7 mouse cellular contexts compared by ENCODE assay signal in genomic region chr19:4000949-4001525, GRCm38 (mm10). TPM values are rescaled to one million over a fixed set of nuclear protein-coding genes. Genes with fewer than 3 reads are reported as not detected.
DNase-seq lines count a peak whose midpoint lies in the region; ATAC-seq and TF ChIP-seq lines count a peak whose summit lies in the region.

No protein-coding gene starts in this region.

- no peaks in the 10 kb centered on the region; the same call in 1 of the 2 replicates for H3K36me3 ChIP-seq in testis, adult 2 months (ENCODE audit: control insufficient read depth, insufficient read depth, low read length)
- H3K36me3 ChIP-seq in forebrain, embryonic 10.5 days (replicated peaks) = peaks cover 15% of the 10 kb centered on the region
- no peaks in the 10 kb centered on the region for H3K36me3 ChIP-seq in stomach, embryonic 15.5 days

- no peak overlapping the region for H3K27ac ChIP-seq in testis, adult 2 months (ENCODE audit: control insufficient read depth, insufficient read depth, low read depth, low read length)
- H3K27ac ChIP-seq in forebrain, embryonic 10.5 days = peak overlapping the region; percentile 95
- H3K27ac ChIP-seq in stomach, embryonic 15.5 days = peak overlapping the region; percentile 99

- peak overlapping the region; percentile 84 for H3K4me2 ChIP-seq in stomach, embryonic 15.5 days

- 20% methylated on average over 17 of the region's 17 CpGs for WGBS in forebrain, embryonic 10.5 days
- 18% methylated on average over 17 of the region's 17 CpGs for WGBS in stomach, embryonic 15.5 days

- no peak for TF ChIP-seq CTCF in testis, adult 2 months (IDR thresholded peaks at IDR 0.05; ENCODE audit: control insufficient read depth, insufficient read depth, insufficient replicate concordance, low read depth, low read length)

- ATAC-seq in stomach, embryonic 15.5 days (ENCODE audit: insufficient read depth, low FRiP score, low read depth) = no peak

- H3K9ac ChIP-seq in stomach, embryonic 15.5 days = peak overlapping the region; percentile 73

- TF ChIP-seq POLR2A in testis, adult 2 months (IDR thresholded peaks at IDR 0.05; ENCODE audit: control insufficient read depth, low read depth, low read length) = no peak

- H3K9me3 ChIP-seq in forebrain, embryonic 10.5 days = no peaks in the 10 kb centered on the region
- H3K9me3 ChIP-seq in stomach, embryonic 15.5 days = no peaks in the 10 kb centered on the region

- peaks cover 19% of the 10 kb centered on the region for H3K4me1 ChIP-seq in testis, adult 2 months (ENCODE audit: control insufficient read depth, insufficient read depth, low read length)
- H3K4me1 ChIP-seq in forebrain, embryonic 10.5 days = peaks cover 30% of the 10 kb centered on the region
- peaks cover 19% of the 10 kb centered on the region for H3K4me1 ChIP-seq in stomach, embryonic 15.5 days

- H3K27me3 ChIP-seq in testis, adult 2 months (ENCODE audit: control insufficient read depth, insufficient read depth, low read length) = no peaks in the 10 kb centered on the region
- 0 out of 2 replicates have a peak, but pooled peaks cover 3% of the 10 kb centered on the region for H3K27me3 ChIP-seq in forebrain, embryonic 10.5 days (ENCODE audit: poor library complexity, severe bottlenecking)
- H3K27me3 ChIP-seq in stomach, embryonic 15.5 days (replicated peaks) = no peaks in the 10 kb centered on the region

- peak overlapping the region; percentile 94 for H3K4me3 ChIP-seq in testis, adult 2 months (ENCODE audit: control insufficient read depth, low read depth, low read length)
- peak overlapping the region; percentile 81 for H3K4me3 ChIP-seq in forebrain, embryonic 10.5 days
- H3K4me3 ChIP-seq in stomach, embryonic 15.5 days (replicated peaks) = peak overlapping the region; percentile 82

- no peak for DNase-seq in testis, postnatal 10 days (ENCODE audit: low spot score)
- DNase-seq in forebrain, embryonic 10.5 days (ENCODE audit: extremely low spot score, low spot score) = peak; percentile 29
- peak; percentile 31 for DNase-seq in liver
- no peak for DNase-seq in left cerebral cortex, adult 9 months (ENCODE audit: low spot score in 2 of 2)
- DNase-seq in c-Kit-positive CD71-positive TER-119-positive erythroid progenitor cells, embryonic 14.5 days (ENCODE audit: low spot score) = no peak

RNA-seq across cellular contexts. Expression of gene Gm49405, which starts 0.6 kb away (rescaled TPM):
- 0.48 TPM in 2 replicates for polyA plus RNA-seq in testis, adult 2 months (2012; rRNA removed)
- 2.8 and 3.5 TPM in 2 replicates for polyA plus RNA-seq in forebrain, embryonic 10.5 days (2016; fragmentation: Nextera tagmentation; extraction: Ambion mirVana)
- polyA plus RNA-seq in stomach, embryonic 15.5 days (2015; fragmentation: Nextera tagmentation; extraction: Ambion mirVana) = 3.5 and 3.8 TPM in 2 replicates

RNA-seq across cellular contexts. Expression of gene Nudt8, which starts 0.7 kb away (rescaled TPM):
- polyA plus RNA-seq in testis, adult 2 months (2012; rRNA removed) = 0.99 and 2.4 TPM in 2 replicates
- 24.8 and 30.4 TPM in 2 replicates for polyA plus RNA-seq in forebrain, embryonic 10.5 days (2016; fragmentation: Nextera tagmentation; extraction: Ambion mirVana)
- polyA plus RNA-seq in stomach, embryonic 15.5 days (2015; fragmentation: Nextera tagmentation; extraction: Ambion mirVana) = 32.2 and 33.6 TPM in 2 replicates

RNA-seq across cellular contexts. Expression of gene Doc2g, which starts 2.1 kb away (rescaled TPM):
- polyA plus RNA-seq in testis, adult 2 months (2012; rRNA removed) = 1.3 and 2.0 TPM in 2 replicates
- polyA plus RNA-seq in forebrain, embryonic 10.5 days (2016; fragmentation: Nextera tagmentation; extraction: Ambion mirVana) = 3.6 and 4.0 TPM in 2 replicates
- 4.0 and 4.5 TPM in 2 replicates for polyA plus RNA-seq in stomach, embryonic 15.5 days (2015; fragmentation: Nextera tagmentation; extraction: Ambion mirVana)

RNA-seq across cellular contexts. Expression of gene Tbx10, which starts 8.5 kb away (rescaled TPM):
- polyA plus RNA-seq in testis, adult 2 months (2012; rRNA removed) = 0.41 and 0.56 TPM in 2 replicates
- polyA plus RNA-seq in forebrain, embryonic 10.5 days (2016; fragmentation: Nextera tagmentation; extraction: Ambion mirVana) = not detected in 2 replicates
- 0.21 and 0.31 TPM in 2 replicates for polyA plus RNA-seq in stomach, embryonic 15.5 days (2015; fragmentation: Nextera tagmentation; extraction: Ambion mirVana)

RNA-seq across cellular contexts. Expression of gene Ndufv1, which starts 11.6 kb away (rescaled TPM):
- polyA plus RNA-seq in testis, adult 2 months (2012; rRNA removed) = 145 and 173 TPM in 2 replicates
- polyA plus RNA-seq in forebrain, embryonic 10.5 days (2016; fragmentation: Nextera tagmentation; extraction: Ambion mirVana) = 208 and 210 TPM in 2 replicates
- 198 and 218 TPM in 2 replicates for polyA plus RNA-seq in stomach, embryonic 15.5 days (2015; fragmentation: Nextera tagmentation; extraction: Ambion mirVana)

Comparison
In these comparisons a context has a peak if more than half of its experiments do, and no peak if none do; other contexts are left out.
1. DNase-seq: peak in forebrain, embryonic 10.5 days (single experiment) and liver (single experiment); none in testis, postnatal 10 days (single experiment), left cerebral cortex, adult 9 months (0 of 2) and c-Kit-positive CD71-positive TER-119-positive erythroid progenitor cells, embryonic 14.5 days (single experiment).
2. Peak in every context shown above with its lines, with median percentiles within 50 percentile points of each other: H3K4me3 ChIP-seq.